Mouse (Mus musculus): Measurements from ENCODE around the gene Arhgap17.

Gene Arhgap17

GRCm38 (mm10) chr7:123344079-123344780 lies 25.5 kb downstream of the Arhgap17 start:
- DNase-seq (ENCODE audit: low spot score in 2 of 2) = no peak

- DNase-seq (ENCODE audit: low spot score in 2 of 2) = no peak
These were observed 27.8 kb downstream of the Arhgap17 start for GRCm38 (mm10) chr7:123341896-123342295.

GRCm38 (mm10) chr7:123338351-123338750 lies 31.4 kb downstream of the Arhgap17 start:
- DNase-seq (ENCODE audit: low spot score in 2 of 2) = no peak

- DNase-seq (ENCODE audit: low spot score in 2 of 2) = no peak
These were observed 33.4 kb downstream of the Arhgap17 start for GRCm38 (mm10) chr7:123336322-123336721.

- DNase-seq (ENCODE audit: low spot score in 2 of 2) = peak; percentile 43 to 68
These were observed 39.2 kb downstream of the Arhgap17 start for GRCm38 (mm10) chr7:123330506-123330905.

- DNase-seq (ENCODE audit: low spot score in 2 of 2) = no peak
These were observed 41.8 kb downstream of the Arhgap17 start for GRCm38 (mm10) chr7:123327909-123328308.

- no peak for DNase-seq (ENCODE audit: low spot score in 2 of 2)
These were observed 42.8 kb downstream of the Arhgap17 start for GRCm38 (mm10) chr7:123326901-123327300.

- DNase-seq (ENCODE audit: low spot score in 2 of 2) = no peak
These were observed 43.7 kb downstream of the Arhgap17 start for GRCm38 (mm10) chr7:123326062-123326461.

- DNase-seq (ENCODE audit: low spot score in 2 of 2) = no peak
These were observed 45.6 kb downstream of the Arhgap17 start for GRCm38 (mm10) chr7:123324105-123324504.

GRCm38 (mm10) chr7:123323388-123323787 lies 46.3 kb downstream of the Arhgap17 start:
- DNase-seq (ENCODE audit: low spot score in 2 of 2) = no peak

- DNase-seq (ENCODE audit: low spot score in 2 of 2) = no peak
These were observed 47.1 kb downstream of the Arhgap17 start for GRCm38 (mm10) chr7:123322452-123323121.

- DNase-seq (ENCODE audit: low spot score in 2 of 2) = no peak
These were observed 57.0 kb downstream of the Arhgap17 start for GRCm38 (mm10) chr7:123312738-123313137.

GRCm38 (mm10) chr7:123311836-123312235 lies 57.9 kb downstream of the Arhgap17 start:
- DNase-seq (ENCODE audit: low spot score in 2 of 2) = no peak

GRCm38 (mm10) chr7:123307887-123308558 lies 61.7 kb downstream of the Arhgap17 start:
- DNase-seq (ENCODE audit: low spot score in 2 of 2) = no peak

GRCm38 (mm10) chr7:123307236-123307635 lies 62.5 kb downstream of the Arhgap17 start:
- DNase-seq (ENCODE audit: low spot score in 2 of 2) = no peak

GRCm38 (mm10) chr7:123305397-123305796 lies 64.3 kb downstream of the Arhgap17 start:
- no peak for DNase-seq (ENCODE audit: low spot score in 2 of 2)

GRCm38 (mm10) chr7:123300258-123300657 lies 69.5 kb downstream of the Arhgap17 start:
- DNase-seq (ENCODE audit: low spot score in 2 of 2) = no peak

GRCm38 (mm10) chr7:123298225-123298624 lies 71.5 kb downstream of the Arhgap17 start:
- DNase-seq (ENCODE audit: low spot score in 2 of 2) = no peak

GRCm38 (mm10) chr7:123296097-123296496 lies 73.6 kb downstream of the Arhgap17 start:
- DNase-seq (ENCODE audit: low spot score in 2 of 2) = no peak

- DNase-seq (ENCODE audit: low spot score in 2 of 2) = no peak
These were observed 74.3 kb downstream of the Arhgap17 start for GRCm38 (mm10) chr7:123295423-123295822.

GRCm38 (mm10) chr7:123293898-123294297 lies 75.8 kb downstream of the Arhgap17 start:
- DNase-seq (ENCODE audit: low spot score in 2 of 2) = no peak

GRCm38 (mm10) chr7:123291942-123292341 lies 77.8 kb downstream of the Arhgap17 start:
- no peak for DNase-seq (ENCODE audit: low spot score in 2 of 2)

- DNase-seq (ENCODE audit: low spot score in 2 of 2) = no peak
These were observed 80.5 kb downstream of the Arhgap17 start for GRCm38 (mm10) chr7:123289176-123289575.
